In genomic region chr5:143356686-143357388, GRCm38 (mm10) we compare ENCODE assay signal across 10 mouse cellular contexts. TPM values are rescaled to one million over a fixed set of nuclear protein-coding genes. Genes with fewer than 3 reads are reported as not detected.
DNase-seq lines count a peak whose midpoint lies in the region; ATAC-seq and TF ChIP-seq lines count a peak whose summit lies in the region.
"Had no signal": no experiment of that assay in that cellular context is flagged by ENCODE, and none has a peak within 500 bp of the region (broad histone marks: within the 10 kb centered on the region; RNA-seq: fewer than 3 reads in every experiment).

Gene Grid2ip (plus strand): TSS chr5:143357338.

- H3K36me3 ChIP-seq in heart, postnatal 0 days (replicated peaks; ENCODE audit: control insufficient read depth, insufficient read depth, low read length) = no peaks in the 10 kb centered on the region
- H3K36me3 ChIP-seq in hindbrain, embryonic 12.5 days = no peaks in the 10 kb centered on the region
- H3K36me3 ChIP-seq in midbrain, embryonic 16.5 days (ENCODE audit: control insufficient read depth, insufficient read depth, low read length) = no peaks in the 10 kb centered on the region

- H3K27me3 ChIP-seq in heart, postnatal 0 days (ENCODE audit: control insufficient read depth, insufficient read depth, low read length) = peaks cover 36% of the 10 kb centered on the region
- peaks cover 25% of the 10 kb centered on the region for H3K27me3 ChIP-seq in hindbrain, embryonic 12.5 days
- no peaks in the 10 kb centered on the region; the same call in none of the 2 replicates for H3K27me3 ChIP-seq in midbrain, embryonic 16.5 days (ENCODE audit: control insufficient read depth, insufficient read depth, low read depth, low read length)

- H3K9me3 ChIP-seq in heart, postnatal 0 days (replicated peaks; ENCODE audit: control insufficient read depth, low read length) = peaks cover 5% of the 10 kb centered on the region; the same call in 1 of the 2 replicates
- no peaks in the 10 kb centered on the region; the same call in 1 of the 2 replicates for H3K9me3 ChIP-seq in hindbrain, embryonic 12.5 days (replicated peaks)
- no peaks in the 10 kb centered on the region; the same call in 1 of the 2 replicates for H3K9me3 ChIP-seq in midbrain, embryonic 16.5 days (replicated peaks; ENCODE audit: control insufficient read depth, low read length, poor library complexity, severe bottlenecking)

- no peak within 1 kb of the TSS for H3K27ac ChIP-seq in heart, postnatal 0 days (ENCODE audit: low read depth)
- no peak within 1 kb of the TSS for H3K27ac ChIP-seq in hindbrain, embryonic 12.5 days
- no peak within 1 kb of the TSS for H3K27ac ChIP-seq in midbrain, embryonic 16.5 days (ENCODE audit: low read length)

- no peak for TF ChIP-seq EP300 in heart, postnatal 0 days (IDR thresholded peaks at IDR 0.05; ENCODE audit: low read depth)

- no peak for TF ChIP-seq CTCF in heart, postnatal 0 days (IDR thresholded peaks at IDR 0.05; ENCODE audit: low read depth)
- TF ChIP-seq CTCF in brain, embryonic 14.5 days (IDR thresholded peaks at IDR 0.05; ENCODE audit: borderline replicate concordance, extremely low read depth, insufficient read depth, insufficient read length) = no peak

- 19% methylated on average over 17 of the region's 17 CpGs for whole genome bisulfite sequencing in heart, postnatal 0 days
- WGBS in hindbrain, embryonic 12.5 days = 12% methylated on average over 17 of the region's 17 CpGs
- WGBS in midbrain, embryonic 16.5 days = 17% methylated on average over 17 of the region's 17 CpGs

- 0 out of 2 replicates have a peak, but pooled peaks cover 4% of the 10 kb centered on the region for H3K4me1 ChIP-seq in heart, postnatal 0 days (ENCODE audit: control insufficient read depth, insufficient read depth)
- H3K4me1 ChIP-seq in hindbrain, embryonic 12.5 days = peaks cover 8% of the 10 kb centered on the region
- peaks cover 8% of the 10 kb centered on the region; the same call in 1 of the 2 replicates for H3K4me1 ChIP-seq in midbrain, embryonic 16.5 days (ENCODE audit: control insufficient read depth, insufficient read depth, low read length)

- no peak for DNase-seq in heart, postnatal 0 days (ENCODE audit: low spot score)
- no peak for DNase-seq in heart, postnatal 4 days
- peak; percentile 45 for DNase-seq in brain, embryonic 14.5 days (ENCODE audit: low read depth)
- no peak for DNase-seq in frontal cortex, postnatal 25 days (ENCODE audit: low spot score in 2 of 2)
- no peak for DNase-seq in urinary bladder, postnatal 14 days (ENCODE audit: low spot score)
- DNase-seq in yolk sac, embryonic 10.5 days (ENCODE audit: low spot score) = no peak
- DNase-seq: kidney, adult 9 months had no signal

- peak within 1 kb of the TSS; percentile 12 for H3K4me3 ChIP-seq in heart, postnatal 0 days (ENCODE audit: low read depth, low read length)
- H3K4me3 ChIP-seq in hindbrain, embryonic 12.5 days = peak within 1 kb of the TSS; percentile 19
- peak within 1 kb of the TSS; percentile 28 for H3K4me3 ChIP-seq in midbrain, embryonic 16.5 days (ENCODE audit: low read depth, low read length)

- ATAC-seq in heart, postnatal 0 days (ENCODE audit: insufficient read depth, low read depth) = no peak
- no peak for ATAC-seq in hindbrain, embryonic 12.5 days (ENCODE audit: low FRiP score)
- no peak for ATAC-seq in midbrain, embryonic 16.5 days

- H3K9ac ChIP-seq in heart, postnatal 0 days (replicated peaks; ENCODE audit: low read depth, low read length) = no peak within 1 kb of the TSS
- H3K9ac ChIP-seq in hindbrain, embryonic 12.5 days = peak within 1 kb of the TSS; percentile 33
- peak within 1 kb of the TSS; percentile 56 for H3K9ac ChIP-seq in midbrain, embryonic 16.5 days (ENCODE audit: low read depth, low read length)

- TF ChIP-seq POLR2A in brain, embryonic 14.5 days (IDR thresholded peaks at IDR 0.05; ENCODE audit: borderline replicate concordance, extremely low read depth, insufficient read depth, insufficient read length, poor library complexity, severe bottlenecking) = no peak

- peak within 1 kb of the TSS; percentile 22 for H3K4me2 ChIP-seq in heart, postnatal 0 days (ENCODE audit: low read depth, low read length)
- H3K4me2 ChIP-seq in hindbrain, embryonic 12.5 days (replicated peaks) = peak within 1 kb of the TSS; percentile 46
- peak within 1 kb of the TSS; percentile 49 for H3K4me2 ChIP-seq in midbrain, embryonic 16.5 days (ENCODE audit: low read length)

RNA-seq across cellular contexts. Expression of gene Grid2ip, which starts in this region (rescaled TPM):
- total RNA-seq in heart, postnatal 0 days (2014; rRNA removed; ENCODE audit: low replicate concordance) = not detected in 2 replicates
- not detected in 2 replicates for polyA plus RNA-seq in heart, postnatal 0 days (2015; fragmentation: Nextera tagmentation; extraction: Ambion mirVana)
- under 1 TPM in 1 of 2 experiments, not detected in 1; 0.07 TPM for total RNA-seq in heart, postnatal 4 days (2021)
- polyA plus RNA-seq in brain, embryonic 14.5 days (2012; rRNA removed) = 1.4 and 1.9 TPM in 2 replicates
- 0.08 and 0.95 TPM in 2 replicates for polyA plus RNA-seq in hindbrain, embryonic 12.5 days (2016; fragmentation: Nextera tagmentation; extraction: Ambion mirVana)
- polyA plus RNA-seq in midbrain, embryonic 16.5 days (2015; fragmentation: Nextera tagmentation; extraction: Ambion mirVana) = 0.80 and 0.87 TPM in 2 replicates
- total RNA-seq: MEL had no signal
